ENCODE assay signal across 26 mouse cellular contexts in the genomic region with DNA sequence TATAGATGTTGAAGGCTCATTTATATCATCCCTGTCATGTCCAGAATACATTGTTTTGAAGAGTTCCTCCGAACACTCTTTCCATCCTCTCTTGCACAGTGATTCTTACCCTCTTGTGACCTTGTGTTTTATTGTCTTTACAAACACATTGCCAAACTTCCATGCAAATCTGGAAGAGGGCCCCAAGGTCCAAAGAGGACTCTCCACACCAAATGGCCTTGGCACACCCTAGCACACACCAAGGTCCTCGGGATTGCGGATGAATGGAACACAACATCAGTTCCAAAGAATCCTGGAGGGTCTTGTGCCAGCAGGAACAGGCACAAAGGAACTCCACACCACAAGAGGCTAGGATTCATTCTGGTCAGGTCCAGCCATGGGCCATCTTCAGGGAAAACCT. TPM values are rescaled to one million over a fixed set of nuclear protein-coding genes. Genes with fewer than 3 reads are reported as not detected.
"Had no signal": no experiment of that assay in that cellular context is flagged by ENCODE, and none has a peak within 500 bp of the region (broad histone marks: within the 10 kb centered on the region; RNA-seq: fewer than 3 reads in every experiment).

No protein-coding gene starts in this region.

- H3K4me3 ChIP-seq: liver, embryonic 15.5 days; lung, embryonic 15.5 days; megakaryocyte, embryonic 14.5 days; midbrain, embryonic 13.5 days; midbrain, embryonic 15.5 days; neural tube, embryonic 12.5 days; stomach, embryonic 15.5 days had no signal

- H3K36me3 ChIP-seq: liver, embryonic 15.5 days; lung, embryonic 15.5 days; midbrain, embryonic 13.5 days; midbrain, embryonic 15.5 days; neural tube, embryonic 12.5 days; stomach, embryonic 15.5 days had no signal

- H3K27ac ChIP-seq: liver, embryonic 15.5 days; lung, embryonic 15.5 days; macrophage; midbrain, embryonic 13.5 days; midbrain, embryonic 15.5 days; neural tube, embryonic 12.5 days; stomach, embryonic 15.5 days; stomach, postnatal 0 days had no signal

- DNase-seq: liver, postnatal 0 days; lung, adult 2 months; lung, postnatal 14 days; lung, postnatal 36 days; right cerebral cortex, postnatal 14 days; thymus, adult 18-20 months; thymus, postnatal 14 days; thymus, postnatal 36 days had no signal

- H3K27me3 ChIP-seq: liver, embryonic 15.5 days; lung, embryonic 15.5 days; megakaryocyte, embryonic 14.5 days; midbrain, embryonic 13.5 days; midbrain, embryonic 15.5 days; neural tube, embryonic 12.5 days; stomach, embryonic 15.5 days had no signal

- H3K4me1 ChIP-seq: liver, embryonic 15.5 days; lung, embryonic 15.5 days; megakaryocyte, embryonic 14.5 days; midbrain, embryonic 13.5 days; midbrain, embryonic 15.5 days; neural tube, embryonic 12.5 days; stomach, embryonic 15.5 days had no signal

RNA-seq across cellular contexts. Expression of a gene that starts 18.4 kb away (rescaled TPM):
- total RNA-seq: megakaryocyte progenitor cell, adult 5-6 weeks; midbrain, postnatal 0 days; monocyte, adult 5-6 weeks; neutrophil, adult 5-6 weeks had no signal
- polyA plus RNA-seq: liver, embryonic 15.5 days; liver, postnatal 0 days; lung, adult 2 months; lung, embryonic 15.5 days; lung, postnatal 0 days; macrophage; midbrain, embryonic 11.5 days; midbrain, embryonic 13.5 days; midbrain, embryonic 15.5 days; midbrain, postnatal 0 days; neural tube, embryonic 12.5 days; neural tube, embryonic 14.5 days; spleen, adult 2 months; stomach, embryonic 15.5 days; stomach, postnatal 0 days; thymus, postnatal 0 days had no signal

RNA-seq across cellular contexts. Expression of a gene that starts 30.0 kb away (rescaled TPM):
- total RNA-seq: megakaryocyte progenitor cell, adult 5-6 weeks; midbrain, postnatal 0 days; monocyte, adult 5-6 weeks; neutrophil, adult 5-6 weeks had no signal
- polyA plus RNA-seq: liver, embryonic 15.5 days; liver, postnatal 0 days; lung, adult 2 months; lung, embryonic 15.5 days; lung, postnatal 0 days; macrophage; midbrain, embryonic 11.5 days; midbrain, embryonic 13.5 days; midbrain, embryonic 15.5 days; midbrain, postnatal 0 days; neural tube, embryonic 12.5 days; neural tube, embryonic 14.5 days; spleen, adult 2 months; stomach, embryonic 15.5 days; stomach, postnatal 0 days; thymus, postnatal 0 days had no signal

RNA-seq across cellular contexts. Expression of a gene that starts 42.3 kb away (rescaled TPM):
- total RNA-seq: megakaryocyte progenitor cell, adult 5-6 weeks; midbrain, postnatal 0 days; monocyte, adult 5-6 weeks had no signal
- polyA plus RNA-seq: liver, embryonic 15.5 days; liver, postnatal 0 days; lung, adult 2 months; lung, embryonic 15.5 days; lung, postnatal 0 days; macrophage; midbrain, embryonic 11.5 days; midbrain, embryonic 13.5 days; midbrain, embryonic 15.5 days; midbrain, postnatal 0 days; neural tube, embryonic 12.5 days; neural tube, embryonic 14.5 days; spleen, adult 2 months; stomach, embryonic 15.5 days; stomach, postnatal 0 days; thymus, postnatal 0 days had no signal

RNA-seq across cellular contexts. Expression of a gene that starts 55.2 kb away (rescaled TPM):
- total RNA-seq: megakaryocyte progenitor cell, adult 5-6 weeks; midbrain, postnatal 0 days; monocyte, adult 5-6 weeks; neutrophil, adult 5-6 weeks had no signal
- polyA plus RNA-seq: liver, embryonic 15.5 days; liver, postnatal 0 days; lung, adult 2 months; lung, embryonic 15.5 days; lung, postnatal 0 days; macrophage; midbrain, embryonic 11.5 days; midbrain, embryonic 13.5 days; midbrain, embryonic 15.5 days; midbrain, postnatal 0 days; neural tube, embryonic 12.5 days; neural tube, embryonic 14.5 days; spleen, adult 2 months; stomach, embryonic 15.5 days; stomach, postnatal 0 days; thymus, postnatal 0 days had no signal
